Mouse (Mus musculus): ENCODE data around the gene Rhoc. TPM values are rescaled to one million over a fixed set of nuclear protein-coding genes. Genes with fewer than 3 reads are reported as not detected.
A peak's percentile ranks its signal among the peaks of the same experiment; 100 is the strongest.

Rhoc gene
- polyA plus RNA-seq, 1 experiment = 31.2 TPM

DNA sequence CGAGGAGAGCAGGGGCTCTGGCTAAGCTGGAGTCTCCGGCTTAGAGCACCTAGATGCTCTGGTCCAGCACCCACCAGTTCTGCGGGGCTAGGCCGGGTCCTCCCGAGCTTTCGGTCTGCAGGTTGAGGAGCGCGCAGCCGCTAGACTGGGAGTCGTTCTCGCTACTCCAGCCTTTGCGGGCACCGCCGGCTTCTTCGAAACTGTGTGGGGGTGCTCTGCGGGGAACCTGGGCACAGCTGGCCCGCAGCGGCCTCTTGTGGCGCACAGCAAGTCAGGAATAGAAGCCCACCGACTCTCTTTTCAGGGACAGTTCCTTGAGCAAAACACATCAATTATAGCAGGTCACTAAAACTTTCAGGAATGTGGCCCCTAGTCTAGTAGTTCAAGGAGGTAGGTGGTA is 10.8 kb upstream of the Rhoc start:
- Histone ChIP-seq H3K4me3 (replicated peaks; ENCODE audit: insufficient read depth, low read depth, low read length) (no peak overlapping the region), H3K27me3 (ENCODE audit: control insufficient read depth, insufficient read depth, low read length) (no peaks in the 10 kb centered on the region; the same call in 1 of the 2 replicates), H3K4me1 (ENCODE audit: control insufficient read depth, insufficient read depth, low read length) (no peaks in the 10 kb centered on the region), H3K27ac (ENCODE audit: insufficient read depth, low read length) (no peak overlapping the region)
- 4% methylated on average over 20 of the region's 20 CpGs for WGBS
- DNase-seq = no peak
- TF ChIP-seq CTCF (IDR thresholded peaks at IDR 0.05; ENCODE audit: borderline replicate concordance, insufficient read depth, low read depth, low read length) = no peak
- no peak for TF ChIP-seq POLR2A (IDR thresholded peaks at IDR 0.05; ENCODE audit: borderline replicate concordance, insufficient read depth, low read length)

DNA sequence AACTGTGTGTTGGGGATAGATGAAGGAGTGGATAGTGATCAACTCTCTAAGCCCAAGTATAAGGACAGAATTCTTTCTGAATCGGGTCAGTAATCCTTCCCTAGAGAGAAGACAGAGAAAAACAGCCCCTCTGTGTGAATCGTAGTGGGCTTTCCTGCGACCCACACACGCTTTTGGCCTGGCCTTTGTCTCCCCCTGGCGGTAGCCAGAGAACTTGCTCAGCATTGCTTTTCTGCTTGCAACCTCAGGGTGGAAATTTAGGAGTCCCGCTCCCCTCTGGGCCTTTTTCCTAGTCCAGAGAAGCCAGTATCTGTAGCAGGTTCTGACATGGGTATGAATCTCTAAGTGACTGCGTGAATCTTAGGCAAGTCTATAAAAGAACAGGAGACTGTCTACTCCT is 8.2 kb upstream of the Rhoc start:
- 5% methylated on average over 7 of the region's 7 CpGs for WGBS
- Histone ChIP-seq H3K4me1 (ENCODE audit: control insufficient read depth, insufficient read depth, low read length) (no peaks in the 10 kb centered on the region), H3K27ac (ENCODE audit: insufficient read depth, low read length) (no peak overlapping the region), H3K4me3 (replicated peaks; ENCODE audit: insufficient read depth, low read depth, low read length) (no peak overlapping the region), H3K27me3 (ENCODE audit: control insufficient read depth, insufficient read depth, low read length) (no peaks in the 10 kb centered on the region; the same call in 1 of the 2 replicates)
- peak; percentile 24 to 40 for DNase-seq
- TF ChIP-seq CTCF (IDR thresholded peaks at IDR 0.05; ENCODE audit: borderline replicate concordance, insufficient read depth, low read depth, low read length) (peak; percentile 72), POLR2A (IDR thresholded peaks at IDR 0.05; ENCODE audit: borderline replicate concordance, insufficient read depth, low read length) (no peak)

DNA sequence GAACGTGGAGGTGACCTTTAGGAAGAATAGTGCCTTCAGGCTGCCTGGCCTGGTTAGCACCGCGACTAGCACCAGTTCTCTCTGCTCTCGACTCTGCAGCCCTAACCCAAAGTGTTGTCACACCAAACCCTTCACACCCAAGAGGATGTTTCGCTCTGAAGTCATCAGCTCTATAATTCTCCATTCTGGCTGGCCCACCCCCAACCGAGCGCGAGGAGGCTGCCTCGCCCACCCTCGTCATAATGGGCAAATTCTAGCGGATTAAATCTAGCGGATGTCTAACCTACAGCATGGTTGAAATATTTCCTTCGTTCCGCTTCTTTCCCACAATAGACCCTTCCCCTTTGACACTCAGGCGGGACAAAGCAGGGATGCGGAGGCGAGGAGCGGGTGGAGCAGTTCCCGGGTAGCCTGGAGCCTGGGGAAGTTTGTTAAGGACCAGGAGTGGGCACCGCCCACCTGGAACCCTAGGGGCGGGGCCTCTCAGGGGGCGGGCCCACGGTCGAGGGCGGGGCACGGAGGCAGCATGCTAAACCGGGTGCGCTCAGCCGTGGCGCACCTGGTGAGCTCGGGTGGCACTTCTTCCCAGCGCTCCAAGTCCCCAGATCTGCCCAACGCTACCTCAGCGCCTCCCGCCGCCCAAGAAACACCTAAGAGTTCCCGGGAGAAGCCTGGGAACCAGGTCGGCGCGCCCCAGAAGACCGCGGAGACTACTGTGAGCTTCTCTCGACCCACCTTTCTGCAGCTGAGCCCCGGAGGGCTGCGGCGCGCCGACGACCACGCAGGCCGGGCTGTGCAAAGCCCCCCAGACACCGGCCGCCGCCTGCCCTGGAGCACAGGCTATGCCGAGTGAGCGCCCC is 7.4 kb upstream of the Rhoc start, which contains the start of gene Ppm1j:
Ppm1j (plus strand) TSS at position 496 of the 860 bp plus-strand sequence.
- TF ChIP-seq POLR2A (IDR thresholded peaks at IDR 0.05; ENCODE audit: borderline replicate concordance, insufficient read depth, low read length) = no peak
- no peak for TF ChIP-seq CTCF (IDR thresholded peaks at IDR 0.05; ENCODE audit: borderline replicate concordance, insufficient read depth, low read depth, low read length)
- DNase-seq = peak in 1 of 2 experiments; percentile 13
- peak within 1 kb of the TSS; percentile 18 for H3K4me3 ChIP-seq (replicated peaks; ENCODE audit: insufficient read depth, low read depth, low read length)
- no peak within 1 kb of the TSS for H3K27ac ChIP-seq (ENCODE audit: insufficient read depth, low read length)
- no peaks in the 10 kb centered on the region; the same call in 1 of the 2 replicates for H3K27me3 ChIP-seq (ENCODE audit: control insufficient read depth, insufficient read depth, low read length)
- H3K4me1 ChIP-seq (ENCODE audit: control insufficient read depth, insufficient read depth, low read length) = no peaks in the 10 kb centered on the region
- WGBS = 2% methylated on average over 56 of the region's 56 CpGs

DNA sequence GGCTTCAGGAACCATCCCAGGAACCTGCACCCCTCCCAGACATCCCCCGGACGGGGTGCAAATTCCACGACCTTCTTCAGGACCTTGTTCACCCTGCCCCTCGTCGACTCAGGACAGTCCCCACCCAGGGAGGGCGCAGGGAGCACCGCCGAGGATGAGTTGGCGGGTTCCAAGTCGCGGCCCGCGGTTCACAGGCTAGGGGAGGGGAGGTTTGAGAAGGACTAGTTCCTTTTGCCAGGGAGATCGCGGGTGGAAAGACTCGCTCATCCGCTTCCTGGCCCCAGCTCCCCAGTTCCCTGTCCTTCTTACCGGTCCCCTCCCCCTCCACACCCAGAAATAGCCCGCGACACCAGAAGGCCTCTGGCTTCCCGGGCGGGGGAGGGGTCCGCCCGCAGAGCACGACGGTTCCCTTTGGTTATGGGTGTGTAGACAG is 6.7 kb upstream of the Rhoc start, which contains the start of gene Fam19a3:
Fam19a3 (minus strand) TSS at position 370 of the 433 bp plus-strand sequence.
- Histone ChIP-seq H3K4me3 (replicated peaks; ENCODE audit: insufficient read depth, low read depth, low read length) (peak within 1 kb of the TSS; percentile 18), H3K27ac (ENCODE audit: insufficient read depth, low read length) (no peak within 1 kb of the TSS), H3K4me1 (ENCODE audit: control insufficient read depth, insufficient read depth, low read length) (no peaks in the 10 kb centered on the region), H3K27me3 (ENCODE audit: control insufficient read depth, insufficient read depth, low read length) (no peaks in the 10 kb centered on the region; the same call in 1 of the 2 replicates)
- WGBS = under 1% methylated on average over 26 of the region's 26 CpGs
- DNase-seq = peak in 1 of 2 experiments; percentile 10
- TF ChIP-seq POLR2A (IDR thresholded peaks at IDR 0.05; ENCODE audit: borderline replicate concordance, insufficient read depth, low read length) (no peak), CTCF (IDR thresholded peaks at IDR 0.05; ENCODE audit: borderline replicate concordance, insufficient read depth, low read depth, low read length) (no peak)

DNA sequence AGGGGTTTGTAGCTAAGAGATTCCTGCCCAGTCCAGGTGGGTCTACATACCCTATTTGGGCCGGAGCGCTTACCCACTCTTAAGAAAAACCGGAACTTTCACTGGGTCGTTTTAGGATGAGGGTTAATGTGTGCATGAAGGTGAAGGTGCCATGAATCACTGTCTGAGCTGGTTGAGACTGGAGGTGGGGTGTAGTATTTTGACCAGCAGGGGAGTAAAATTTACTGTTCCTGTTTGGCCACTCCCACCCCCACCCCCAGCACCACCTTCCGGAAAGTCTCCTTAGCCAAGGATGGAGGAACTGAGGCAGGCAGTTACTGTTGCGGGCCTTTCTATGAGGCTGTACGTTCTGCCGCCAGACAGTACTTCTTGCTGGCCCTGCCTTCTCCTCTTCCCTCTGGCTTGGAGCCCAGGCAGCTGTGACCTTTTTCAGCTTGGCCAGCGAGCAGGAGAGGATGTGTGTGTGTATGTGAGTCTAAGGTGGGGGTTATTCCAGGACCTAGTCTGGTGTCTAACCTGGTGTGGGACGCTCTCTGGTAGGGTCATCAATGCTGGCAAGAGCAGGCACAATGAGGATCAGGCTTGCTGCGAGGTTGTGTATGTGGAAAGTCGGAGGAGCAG is 6.0 kb upstream of the Rhoc start:
- no peak overlapping the region for H3K4me3 ChIP-seq (replicated peaks; ENCODE audit: insufficient read depth, low read depth, low read length)
- WGBS = 48% methylated on average over 12 of the region's 12 CpGs

DNA sequence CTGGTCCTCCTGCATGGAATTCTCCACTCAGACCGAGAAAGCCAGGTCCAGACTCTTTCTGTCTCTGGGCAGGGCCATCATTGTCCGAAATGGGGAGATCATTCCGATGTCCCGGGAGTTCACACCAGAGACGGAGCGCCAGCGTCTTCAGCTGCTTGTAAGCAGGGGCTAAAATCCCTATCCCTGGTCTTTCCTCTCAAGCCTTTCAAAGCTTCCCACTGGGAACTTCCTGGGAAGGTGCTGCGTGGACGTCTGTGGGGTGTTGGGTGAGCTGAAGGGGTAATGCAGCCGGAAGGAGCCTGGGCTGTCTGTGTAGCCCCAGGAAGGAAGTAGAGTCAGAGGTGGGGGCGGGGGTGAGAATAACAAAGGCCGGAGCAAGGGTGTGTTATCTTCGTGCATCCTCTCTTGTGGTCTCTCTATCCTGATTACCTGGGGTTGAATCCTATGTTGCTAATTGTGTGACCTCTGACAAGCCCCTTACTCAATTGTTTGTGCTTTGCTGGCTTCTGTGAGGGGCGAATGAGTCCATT is 4.1 kb upstream of the Rhoc start:
- WGBS = 67% methylated on average over 14 of the region's 14 CpGs
- Histone ChIP-seq H3K27ac (ENCODE audit: insufficient read depth, low read length) (no peak overlapping the region), H3K27me3 (ENCODE audit: control insufficient read depth, insufficient read depth, low read length) (peaks cover 2% of the 10 kb centered on the region), H3K4me1 (ENCODE audit: control insufficient read depth, insufficient read depth, low read length) (no peaks in the 10 kb centered on the region), H3K4me3 (replicated peaks; ENCODE audit: insufficient read depth, low read depth, low read length) (no peak overlapping the region)
- TF ChIP-seq POLR2A (IDR thresholded peaks at IDR 0.05; ENCODE audit: borderline replicate concordance, insufficient read depth, low read length) = no peak
- no peak for TF ChIP-seq CTCF (IDR thresholded peaks at IDR 0.05; ENCODE audit: borderline replicate concordance, insufficient read depth, low read depth, low read length)
- no peak for DNase-seq

More for the DNA sequence above, 6.0 kb upstream of the Rhoc start:
- H3K27ac ChIP-seq (ENCODE audit: insufficient read depth, low read length) = no peak overlapping the region
- DNase-seq = no peak
- TF ChIP-seq CTCF (IDR thresholded peaks at IDR 0.05; ENCODE audit: borderline replicate concordance, insufficient read depth, low read depth, low read length) = no peak
- TF ChIP-seq POLR2A (IDR thresholded peaks at IDR 0.05; ENCODE audit: borderline replicate concordance, insufficient read depth, low read length) = no peak
- H3K4me1 ChIP-seq (ENCODE audit: control insufficient read depth, insufficient read depth, low read length) = no peaks in the 10 kb centered on the region
- H3K27me3 ChIP-seq (ENCODE audit: control insufficient read depth, insufficient read depth, low read length) = no peaks in the 10 kb centered on the region; the same call in 1 of the 2 replicates

DNA sequence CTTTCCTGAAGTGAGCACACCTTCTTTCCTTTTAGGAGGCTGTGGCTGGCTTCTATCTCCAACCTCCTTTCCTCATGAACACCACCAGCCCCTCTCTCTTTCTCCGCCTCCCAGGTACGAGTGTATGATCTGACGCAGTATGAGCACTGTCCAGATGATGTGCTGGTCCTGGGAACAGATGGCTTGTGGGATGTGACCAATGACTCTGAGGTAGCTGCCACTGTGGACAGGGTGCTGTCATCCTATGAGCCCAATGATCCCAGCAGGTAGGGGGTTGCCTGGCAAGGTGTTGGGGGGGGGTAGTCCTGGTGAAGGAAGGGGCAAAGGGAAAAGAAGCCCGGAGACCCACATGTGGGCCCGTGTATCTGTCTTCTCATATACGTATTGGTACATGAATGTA is 2.9 kb upstream of the Rhoc start:
- H3K4me1 ChIP-seq (ENCODE audit: control insufficient read depth, insufficient read depth, low read length) = peaks cover 3% of the 10 kb centered on the region; the same call in 1 of the 2 replicates
- no peak for DNase-seq
- H3K27me3 ChIP-seq (ENCODE audit: control insufficient read depth, insufficient read depth, low read length) = peaks cover 2% of the 10 kb centered on the region
- H3K4me3 ChIP-seq (replicated peaks; ENCODE audit: insufficient read depth, low read depth, low read length) = no peak overlapping the region
- H3K27ac ChIP-seq (ENCODE audit: insufficient read depth, low read length) = no peak overlapping the region
- TF ChIP-seq CTCF (IDR thresholded peaks at IDR 0.05; ENCODE audit: borderline replicate concordance, insufficient read depth, low read depth, low read length) (no peak), POLR2A (IDR thresholded peaks at IDR 0.05; ENCODE audit: borderline replicate concordance, insufficient read depth, low read length) (no peak)
- 91% methylated on average over 6 of the region's 6 CpGs for WGBS
